Mouse (Mus musculus) layer of hippocampus, adult 11-12 months (tissue): ENCODE results near the gene Wdr17.
"Not testable (repeated sequence)": the region's sequence is repeated elsewhere in the genome, so short reads cannot be mapped to it uniquely, and the experiment has no call there.

ENCODE experiments used
- DNase-seq: peaks from one replicate; pipeline ENCODE4 v3.0.0; 2022; ENCODE audit warnings: low spot score

Gene Wdr17

DNA sequence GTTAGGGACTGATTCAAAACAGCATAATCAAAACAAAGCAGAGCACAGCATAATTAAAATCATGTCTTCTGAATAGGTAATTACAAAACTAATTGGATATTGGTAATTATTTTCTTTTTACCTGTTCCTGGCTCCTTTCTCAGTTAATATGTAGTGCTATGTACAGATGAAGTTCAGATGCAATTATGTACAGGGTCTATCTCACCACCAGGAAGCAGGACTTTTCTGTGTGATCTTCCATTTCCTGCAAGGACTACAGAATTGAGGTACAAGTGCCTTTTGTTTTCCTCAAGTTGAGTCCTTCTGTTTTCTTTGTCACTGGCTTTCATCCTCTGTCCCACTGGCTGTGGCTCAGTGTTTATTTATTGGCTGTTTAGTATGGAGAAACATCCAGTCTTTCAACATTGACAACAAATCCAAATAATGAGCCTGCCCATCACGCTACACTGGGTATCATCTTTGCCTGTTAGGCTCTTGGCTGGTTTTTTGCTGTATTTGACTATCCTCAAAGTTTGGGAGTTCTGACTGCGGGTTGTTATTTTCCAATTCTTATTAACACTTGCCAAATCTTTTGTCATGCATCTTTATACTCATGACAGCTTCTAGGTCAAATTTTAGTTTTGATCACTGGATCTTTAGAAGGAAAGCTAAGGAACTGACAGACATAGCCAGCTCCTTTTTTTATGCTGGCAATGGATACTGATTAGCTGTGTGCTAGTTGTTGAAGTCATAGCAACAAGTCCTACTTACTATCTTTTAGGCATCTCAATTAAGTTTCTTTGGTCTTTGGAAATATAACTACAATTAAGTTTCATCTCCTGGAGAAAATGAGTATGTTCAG lies 94.9 kb downstream of the Wdr17 start:
- peak; percentile 20 for DNase-seq

DNA sequence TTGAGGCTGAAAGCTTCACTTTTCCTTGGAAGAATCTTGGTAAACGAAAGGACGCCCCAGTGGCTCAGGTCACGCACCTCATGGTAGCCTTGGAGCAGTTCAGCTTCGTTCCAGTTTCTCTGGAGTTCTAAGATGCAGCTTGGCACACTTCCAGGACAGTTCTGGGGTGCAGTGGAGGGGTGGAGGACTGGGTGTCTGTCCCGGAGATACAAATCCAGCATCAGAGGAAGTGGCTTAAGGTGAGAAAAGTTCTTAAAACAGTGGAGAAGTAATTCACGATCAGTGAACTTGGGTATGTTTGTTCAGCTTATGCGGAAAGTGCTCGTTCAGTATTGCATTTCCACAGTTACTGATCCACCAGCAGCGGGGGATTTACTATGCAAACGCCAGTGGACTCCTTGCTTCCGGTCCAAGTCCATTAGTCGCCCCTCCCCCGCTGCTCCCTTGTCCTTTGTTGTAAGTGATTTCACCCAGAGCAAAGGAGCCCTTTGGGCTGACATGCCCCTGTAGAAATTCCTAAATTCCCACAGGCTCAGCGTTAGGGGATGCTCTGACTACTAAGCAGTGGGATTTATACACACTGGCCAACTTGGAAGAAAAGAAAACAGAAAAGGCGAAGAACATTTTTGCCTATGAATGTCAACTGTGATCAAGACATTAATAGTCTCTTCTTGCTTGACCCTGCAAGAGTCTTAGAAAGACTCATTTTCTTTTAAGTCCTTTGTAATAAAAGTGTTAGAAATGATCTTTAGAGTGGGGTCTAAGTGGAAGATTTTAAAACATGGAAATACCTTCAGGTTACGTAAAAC lies 106.6 kb downstream of the Wdr17 start:
- peak; percentile 65 for DNase-seq

- peak; percentile 14 for DNase-seq
These were observed 107.5 kb downstream of the Wdr17 start for GRCm38 (mm10) chr8:54779317-54780133.

GRCm38 (mm10) chr8:54777012-54777411 lies 110.0 kb downstream of the Wdr17 start:
- no peak for DNase-seq

DNA sequence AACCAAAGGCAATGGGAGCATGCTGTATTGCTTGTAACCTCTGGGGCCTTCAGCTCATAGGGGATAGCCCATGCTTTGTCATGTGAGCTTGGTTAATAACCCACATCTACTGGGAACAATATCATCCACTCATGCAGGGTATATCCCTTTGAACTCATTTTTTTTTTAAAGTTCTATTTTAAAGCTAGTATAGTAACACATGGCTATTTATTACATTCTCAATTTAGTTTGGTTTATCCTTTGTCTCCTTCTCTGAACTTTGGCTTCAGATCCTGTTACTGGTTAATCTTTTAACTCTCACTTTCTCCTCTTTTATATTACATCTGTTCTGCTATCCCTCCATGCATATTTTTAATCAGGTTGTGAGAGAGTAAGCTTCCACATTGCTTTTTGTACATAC lies 110.7 kb downstream of the Wdr17 start:
- no peak for DNase-seq

DNA sequence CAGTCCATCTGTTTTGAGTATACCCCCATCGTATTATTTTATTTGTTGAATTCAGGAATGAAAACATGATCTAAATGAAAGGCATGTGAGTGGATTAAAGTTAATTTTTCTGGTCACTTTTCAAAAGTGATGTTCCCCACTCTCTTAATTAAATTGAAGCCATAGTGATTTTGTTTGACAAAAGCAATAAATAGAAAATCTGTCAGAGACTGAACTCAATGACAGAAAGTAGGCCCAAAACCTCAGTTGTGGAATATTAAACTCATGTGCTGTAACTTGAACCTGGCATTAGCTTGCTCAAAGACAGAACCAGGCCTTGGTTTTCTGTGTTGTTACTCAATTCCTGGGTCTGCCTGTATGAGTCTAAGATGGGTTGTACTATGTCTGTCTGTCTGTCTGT lies 129.3 kb downstream of the Wdr17 start:
- DNase-seq, result no peak

DNA sequence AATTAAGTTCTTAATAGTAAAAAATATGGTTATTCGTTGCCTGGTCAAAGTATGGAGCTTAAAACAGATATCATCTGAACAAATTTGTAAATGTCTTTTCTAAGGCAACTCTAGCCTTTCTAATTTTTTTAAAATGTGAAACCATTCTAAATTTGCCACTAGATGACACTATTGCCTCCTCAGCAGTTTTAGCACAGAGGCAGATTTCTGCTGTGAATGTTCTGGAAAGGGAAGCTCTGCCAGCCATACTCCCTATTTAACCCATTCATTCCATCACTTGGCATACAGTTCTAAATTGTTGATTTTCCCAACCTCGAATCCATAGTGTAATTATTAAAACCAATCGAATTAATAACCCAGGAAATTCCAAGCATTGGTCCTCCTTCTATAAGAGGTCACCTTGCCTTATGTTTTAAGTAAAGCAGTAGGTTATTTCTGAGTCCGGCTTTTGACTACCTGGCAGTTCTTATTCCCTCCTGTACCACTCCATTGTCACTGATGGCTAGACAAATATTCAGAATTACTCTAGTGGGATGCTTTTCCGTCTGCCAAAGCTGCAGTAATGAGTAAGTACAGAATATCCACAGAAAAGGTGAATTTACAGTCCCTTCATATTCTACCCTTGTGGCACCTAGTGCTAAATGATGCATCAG lies 150.2 kb downstream of the Wdr17 start:
- peak; percentile 34 for DNase-seq

DNA sequence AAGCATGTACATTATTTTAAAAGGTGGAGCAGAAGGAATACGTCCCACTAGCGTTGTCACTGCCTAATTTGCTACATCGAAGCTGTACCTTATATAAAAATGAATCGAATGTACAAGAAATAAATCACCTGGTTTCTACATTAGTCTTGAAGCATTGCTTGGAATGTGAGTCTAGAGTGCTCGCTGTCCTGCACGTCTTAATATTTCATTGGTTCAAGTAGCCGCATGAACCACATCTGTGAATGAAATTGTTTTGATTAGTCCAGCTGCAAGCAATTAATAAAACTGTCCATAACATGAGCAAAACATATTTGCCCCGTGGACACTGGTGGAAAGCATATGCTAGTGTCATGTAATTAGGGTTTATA lies 162.3 kb downstream of the Wdr17 start:
- DNase-seq, result no peak

DNA sequence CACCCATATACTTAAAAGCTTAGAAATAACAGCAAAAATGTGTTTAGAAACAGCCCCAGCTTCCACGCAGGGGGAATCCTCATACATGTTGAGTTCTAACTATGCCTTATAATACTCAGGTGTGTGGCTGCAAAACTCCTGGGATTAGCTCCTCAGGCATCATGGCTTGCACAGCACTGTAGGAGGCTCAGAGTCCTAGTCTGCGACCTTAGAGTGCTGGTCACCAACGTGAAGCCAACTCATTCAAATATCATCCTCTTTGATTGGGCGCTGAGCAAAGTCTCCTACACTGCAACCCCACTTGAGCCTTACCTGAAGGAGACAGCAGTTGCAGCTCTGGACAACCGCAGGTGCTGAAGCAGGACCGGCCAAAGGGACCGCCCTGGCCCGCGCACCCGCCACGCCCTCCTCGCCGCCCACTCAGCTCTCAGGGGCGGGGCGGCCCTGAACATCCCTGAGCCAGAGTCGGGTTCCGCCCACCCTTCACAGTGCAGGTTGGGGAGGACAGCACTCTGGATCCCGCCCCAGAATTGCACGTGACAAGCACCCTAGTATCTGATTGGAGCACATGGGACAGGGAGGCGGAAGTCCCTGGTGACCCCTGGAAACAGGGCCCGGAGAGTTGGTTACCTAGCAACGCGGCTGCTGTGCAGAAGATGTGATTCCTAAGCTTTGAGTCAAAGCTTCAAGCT lies 162.9 kb downstream of the Wdr17 start:
- DNase-seq, result peak; percentile 95

GRCm38 (mm10) chr8:54718515-54718914 lies 168.5 kb downstream of the Wdr17 start:
- no peak for DNase-seq

DNA sequence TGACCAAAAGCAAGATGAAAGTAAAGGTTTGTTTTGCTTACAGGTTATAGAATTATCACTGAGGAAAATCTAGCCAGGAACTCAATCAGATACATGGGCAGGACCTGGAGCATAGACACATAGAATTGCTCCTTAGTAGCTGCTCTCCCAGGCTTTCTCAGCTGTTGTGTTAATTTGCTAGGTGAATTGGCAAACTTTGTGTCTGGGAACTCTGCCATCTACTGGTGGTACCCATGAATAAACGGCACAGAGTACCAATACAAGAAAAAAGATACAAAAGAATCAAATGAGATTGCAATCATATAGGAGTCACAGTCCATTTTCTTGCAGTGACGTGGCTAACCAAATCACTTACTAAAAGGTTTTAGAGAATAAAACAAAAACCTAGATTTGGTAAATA lies 181.2 kb downstream of the Wdr17 start:
- no peak for DNase-seq

GRCm38 (mm10) chr8:54671806-54672205 lies 215.2 kb downstream of the Wdr17 start:
- no peak for DNase-seq

DNA sequence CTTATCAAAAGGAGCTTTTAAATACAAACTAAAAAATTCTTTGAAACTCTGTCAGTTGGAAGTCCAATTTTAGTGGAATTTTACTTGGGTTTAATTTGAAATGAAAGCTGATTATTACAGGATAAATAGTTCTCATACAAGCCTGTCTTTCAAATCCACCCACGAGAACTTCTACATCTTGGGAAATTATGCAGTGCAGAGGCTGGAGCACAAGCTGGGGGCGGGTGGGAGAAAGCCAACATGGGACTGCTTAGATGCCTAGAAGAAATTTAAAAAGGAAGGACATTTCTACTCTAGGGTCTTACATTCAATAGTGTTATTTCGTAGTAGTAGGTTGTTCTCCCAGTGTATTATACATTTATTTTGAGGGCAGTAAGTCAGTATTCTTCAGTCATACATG lies 219.2 kb downstream of the Wdr17 start:
- peak; percentile 14 for DNase-seq

DNA sequence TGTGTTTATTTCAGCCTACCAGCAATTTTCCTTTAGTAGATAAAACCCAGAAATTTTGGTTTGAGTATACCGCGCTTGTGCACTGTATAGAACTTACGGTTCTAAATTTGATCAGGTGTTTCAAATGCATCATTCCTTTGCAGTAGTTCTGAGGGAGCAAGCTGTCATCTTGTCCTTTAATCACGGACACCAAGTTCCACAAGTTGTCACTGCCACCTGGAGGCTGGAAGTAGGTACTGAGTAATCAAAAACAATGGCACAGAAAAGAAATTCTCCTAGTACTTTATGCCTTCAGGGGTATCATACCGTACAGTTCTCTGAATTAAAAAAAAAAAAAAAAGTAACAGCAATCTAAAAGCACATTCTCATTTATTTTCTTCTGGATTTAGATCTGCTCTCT lies 226.3 kb downstream of the Wdr17 start:
- DNase-seq, result peak; percentile 67

DNA sequence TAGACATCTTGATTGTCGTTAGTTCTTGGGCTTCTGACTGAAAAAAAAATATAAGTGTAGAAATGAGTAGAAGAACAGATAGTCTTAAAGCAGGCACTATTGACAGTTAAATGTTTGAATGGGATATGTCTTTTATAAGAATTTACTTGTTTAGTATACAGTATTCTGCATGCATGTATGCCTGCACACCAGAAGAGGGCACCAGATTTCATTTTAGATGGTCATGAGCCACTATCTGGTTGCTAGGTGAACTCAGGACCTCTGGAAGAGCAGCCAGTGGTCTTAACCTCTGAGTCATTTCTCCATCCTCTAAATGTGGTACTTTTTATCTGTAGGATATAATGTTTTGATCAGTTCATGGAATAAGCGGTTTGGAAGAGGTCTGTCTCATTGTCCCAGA lies 227.3 kb downstream of the Wdr17 start:
- DNase-seq, result no peak

GRCm38 (mm10) chr8:54638634-54639033 lies 248.3 kb downstream of the Wdr17 start:
- no peak for DNase-seq

GRCm38 (mm10) chr8:54616710-54617109 lies 270.3 kb downstream of the Wdr17 start:
- DNase-seq, result not testable (repeated sequence)

GRCm38 (mm10) chr8:54610238-54610637 lies 276.7 kb downstream of the Wdr17 start:
- no peak for DNase-seq

- no peak for DNase-seq
These were observed 277.6 kb downstream of the Wdr17 start for GRCm38 (mm10) chr8:54609336-54609735.

- no peak for DNase-seq
These were observed 283.5 kb downstream of the Wdr17 start for GRCm38 (mm10) chr8:54603440-54603839.

GRCm38 (mm10) chr8:54600671-54601251 lies 286.2 kb downstream of the Wdr17 start, which contains the start of gene Spata4:
TSS of gene Spata4 (plus strand) at chr8:54600781.
- DNase-seq, result peak; percentile 30
